Mouse (Mus musculus) MEL-GATA-1-ER (cell line): ENCODE data around the gene Wdr44.
"Not testable (repeated sequence)": the region's sequence is repeated elsewhere in the genome, so short reads cannot be mapped to it uniquely, and the experiment has no call there.

Source experiments
- DNase-seq: peaks from one replicate; pipeline ENCODE4 v3.0.0-alpha.2; 2012; ENCODE audit warnings: low read depth; ENCODE audit errors: extremely low read depth

Wdr44 gene

DNA sequence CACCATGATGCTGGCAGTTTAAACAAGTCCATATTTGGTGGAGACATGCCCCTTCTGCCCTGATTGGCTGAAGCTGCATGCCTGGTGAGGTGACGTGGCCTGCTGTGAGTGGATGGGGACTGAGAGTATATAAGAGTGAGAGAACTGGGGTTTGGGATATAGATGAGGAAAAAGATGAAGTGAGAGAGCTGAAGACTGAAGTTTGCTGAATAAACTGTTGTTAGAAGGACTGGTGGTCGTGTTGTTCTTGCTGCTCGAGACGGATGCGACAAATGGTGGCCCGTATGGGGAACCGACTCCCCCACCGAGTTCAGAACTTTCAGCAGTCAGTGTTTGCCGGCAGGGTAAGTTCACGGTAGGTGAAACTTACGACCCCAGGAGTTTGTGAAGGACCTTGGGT is 140.9 kb downstream of the Wdr44 start:
- DNase-seq = not testable (repeated sequence)

DNA sequence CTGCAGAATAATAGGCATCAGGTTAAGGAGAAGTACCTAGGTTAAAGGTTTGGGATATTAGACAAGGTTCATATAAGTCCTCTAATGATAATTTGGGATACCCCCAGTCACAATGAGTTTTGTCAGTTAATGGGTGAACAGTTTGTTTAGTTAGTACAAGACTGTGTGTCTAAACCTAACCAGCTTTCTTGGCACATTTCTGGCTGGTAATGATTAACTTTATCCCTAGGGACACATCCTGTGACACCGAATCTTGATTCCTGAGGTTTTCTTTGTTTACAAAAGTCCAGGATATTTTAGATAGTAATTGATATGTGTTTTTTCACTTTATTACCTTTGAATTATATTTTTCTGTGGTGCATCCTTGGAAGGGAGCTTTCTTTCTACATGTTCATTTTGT is 148.1 kb downstream of the Wdr44 start:
- no peak for DNase-seq
